Mouse (Mus musculus) lung, postnatal 0 days (tissue): ENCODE results near the gene Slc34a3. TPM values are rescaled to one million over a fixed set of nuclear protein-coding genes. Genes with fewer than 3 reads are reported as not detected.

Experiments used
- ATAC-seq: fragments of 200-750 bp; cut with Nextera tagmentation; 2 replicates; pipeline ENCODE4 v1.8.0; 2017; ENCODE audit warnings: moderate library complexity
- DNase-seq: peaks from one replicate; pipeline ENCODE4 v3.0.0-alpha.2; 2016; ENCODE audit warnings: low spot score
- H3K27ac ChIP-seq: fragments of 300-500 bp; sonication (generic); 2 replicates; pipeline ENCODE4 v1.5.1; 2014; ENCODE audit warnings: antibody characterized with exemption, mild to moderate bottlenecking, low read length, mixed read lengths
- H3K27me3 ChIP-seq: fragments of 300-500 bp; sonication (generic); replicated peaks from 2 replicates; pipeline ENCODE4 v1.6.1; 2014; ENCODE audit warnings: low read length, mixed read lengths; ENCODE audit not compliant: insufficient read depth
- H3K36me3 ChIP-seq: fragments of 300-500 bp; sonication (generic); 2 replicates; pipeline ENCODE4 v1.6.1; 2014; ENCODE audit warnings: low read length, mixed read lengths; ENCODE audit not compliant: insufficient read depth
- H3K4me1 ChIP-seq: fragments of 300-500 bp; sonication (generic); 2 replicates; pipeline ENCODE4 v1.6.1; 2014; ENCODE audit warnings: antibody characterized with exemption, low read depth, low read length, mixed read lengths; ENCODE audit not compliant: insufficient read depth
- H3K4me2 ChIP-seq: fragments of 300-500 bp; sonication (generic); replicated peaks from 2 replicates; pipeline ENCODE4 v1.6.1; 2014; ENCODE audit warnings: low read depth, mild to moderate bottlenecking, low read length, moderate library complexity, mixed read lengths
- H3K4me3 ChIP-seq: fragments of 300-500 bp; sonication (generic); 2 replicates; pipeline ENCODE4 v1.5.1; 2014; ENCODE audit warnings: low read depth, low read length
- H3K9ac ChIP-seq: fragments of 300-500 bp; sonication (generic); replicated peaks from 2 replicates; pipeline ENCODE4 v1.6.1; 2014; ENCODE audit warnings: low read depth, mild to moderate bottlenecking
- H3K9me3 ChIP-seq: fragments of 300-500 bp; sonication (generic); 2 replicates; pipeline ENCODE4 v1.6.1; 2016; ENCODE audit warnings: low read length, mixed read lengths
- CTCF ChIP-seq: IDR thresholded peaks from 2 replicates; pipeline ENCODE4 v1.5.1; 2016; ENCODE audit warnings: antibody characterized with exemption, mild to moderate bottlenecking
- EP300 ChIP-seq: IDR thresholded peaks from 2 replicates; pipeline ENCODE4 v1.6.1; 2016; ENCODE audit warnings: antibody characterized with exemption, mild to moderate bottlenecking, control low read depth
- WGBS: fragments of 180-500 bp; shearing (Covaris S2); extraction: QIAGEN DNeasy Blood & Tissue Kit; methylation state at CpG from one replicate; pipeline ENCODE4 v1.1.7; 2014; 5-methylcytosine and 5-hydroxymethylcytosine counted together
- polyA plus RNA-seq: library from polyadenylated mRNA; unstranded; fragments of >200 nt; fragmentation: Nextera tagmentation; extraction: Ambion mirVana; gene quantifications from 2 replicates; pipeline ENCODE4 v1.2.1, GENCODE M21; 2015

Gene Slc34a3
- polyA plus RNA-seq, 1 experiment from 2014 or later, result not detected

DNA sequence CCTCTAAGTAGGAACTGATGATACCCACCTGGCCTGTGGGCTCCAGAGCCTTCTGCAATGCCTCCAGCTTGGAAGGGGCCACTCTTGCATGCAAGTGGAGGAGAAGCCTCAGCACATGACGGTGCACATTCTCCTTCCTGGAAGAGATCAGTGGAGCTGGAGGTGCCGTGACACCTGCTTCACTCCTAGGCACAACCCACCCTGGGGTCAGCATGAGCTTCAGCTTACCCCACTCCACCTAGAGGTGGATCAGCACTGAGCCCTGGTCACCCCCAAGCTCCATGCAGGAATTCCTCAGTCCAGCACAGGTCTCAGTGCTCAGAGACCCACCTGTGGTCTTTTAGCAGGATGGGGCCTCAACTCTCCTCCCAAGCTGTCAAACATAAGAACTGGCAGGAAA lies 33.5 kb downstream of the Slc34a3 start:
- no peak overlapping the region for H3K4me3 ChIP-seq
- 95% methylated on average over 2 of the region's 2 CpGs for WGBS

DNA sequence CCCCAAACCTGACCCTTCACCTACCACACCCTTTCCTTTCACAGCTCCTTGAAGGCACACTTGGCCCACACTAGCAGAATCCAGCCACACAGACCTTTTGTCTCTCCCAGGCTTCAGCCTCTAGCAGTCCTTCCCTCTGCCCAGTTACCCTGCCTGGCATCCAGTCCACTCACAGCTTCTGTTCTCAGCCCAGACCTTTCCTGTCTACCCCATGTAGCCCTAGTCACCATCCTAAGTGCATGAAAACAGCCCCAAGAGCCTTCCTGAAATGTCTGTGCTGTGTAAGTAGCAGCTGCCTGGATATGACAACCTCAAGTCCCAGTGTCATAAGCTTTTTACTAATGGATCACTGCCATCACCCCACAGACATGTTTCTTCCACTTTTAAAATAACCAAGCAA lies 36.2 kb downstream of the Slc34a3 start:
- peaks cover 18% of the 10 kb centered on the region for H3K4me1 ChIP-seq
- TF ChIP-seq EP300 (no peak), CTCF (no peak)

More for the DNA sequence above, 33.5 kb downstream of the Slc34a3 start:
- H3K4me1 ChIP-seq, result peaks cover 10% of the 10 kb centered on the region; the same call in 1 of the 2 replicates
- H3K27ac ChIP-seq, result no peak overlapping the region
- H3K4me2 ChIP-seq, result no peak overlapping the region
- ATAC-seq, result no peak
- no peaks in the 10 kb centered on the region for H3K27me3 ChIP-seq
- TF ChIP-seq EP300 (no peak), CTCF (no peak)
- no peak overlapping the region for H3K9ac ChIP-seq
- no peaks in the 10 kb centered on the region for H3K9me3 ChIP-seq
- peaks cover 43% of the 10 kb centered on the region for H3K36me3 ChIP-seq
- no peak for DNase-seq

GRCm38 (mm10) chr2:25197191-25197590 lies 37.0 kb downstream of the Slc34a3 start:
- ATAC-seq (peak; percentile 38), DNase-seq (peak; percentile 75)
- no peaks in the 10 kb centered on the region for H3K27me3 ChIP-seq
- TF ChIP-seq EP300, result no peak
- H3K9ac ChIP-seq, result no peak overlapping the region
- no peaks in the 10 kb centered on the region for H3K9me3 ChIP-seq
- H3K4me2 ChIP-seq, result peak overlapping the region; percentile 62
- H3K4me1 ChIP-seq, result peaks cover 18% of the 10 kb centered on the region
- peaks cover 28% of the 10 kb centered on the region for H3K36me3 ChIP-seq
- peak overlapping the region; percentile 36; the same call in 1 of the 2 replicates for H3K4me3 ChIP-seq
- WGBS, result 21% methylated on average over 2 of the region's 2 CpGs
- H3K27ac ChIP-seq, result peak overlapping the region; percentile 91

More for the DNA sequence above, 36.2 kb downstream of the Slc34a3 start:
- ATAC-seq (no peak), DNase-seq (no peak)
- H3K4me2 ChIP-seq, result no peak overlapping the region
- H3K27me3 ChIP-seq, result no peaks in the 10 kb centered on the region
- H3K4me3 ChIP-seq, result no peak overlapping the region
- peak overlapping the region; percentile 91; the same call in 1 of the 2 replicates for H3K27ac ChIP-seq
- no peaks in the 10 kb centered on the region for H3K9me3 ChIP-seq
- peaks cover 34% of the 10 kb centered on the region for H3K36me3 ChIP-seq
- no peak overlapping the region for H3K9ac ChIP-seq

GRCm38 (mm10) chr2:25196172-25196954 lies 37.8 kb downstream of the Slc34a3 start, which contains the start of gene Tor4a:
Tor4a (minus strand) TSS chr2:25196886.
- Histone ChIP-seq H3K4me2 (peak within 1 kb of the TSS; percentile 62), H3K27ac (peak within 1 kb of the TSS; percentile 91), H3K36me3 (peaks cover 23% of the 10 kb centered on the region; the same call in 1 of the 2 replicates), H3K4me3 (peak within 1 kb of the TSS; percentile 36), H3K9me3 (no peaks in the 10 kb centered on the region), H3K4me1 (peaks cover 18% of the 10 kb centered on the region), H3K27me3 (no peaks in the 10 kb centered on the region), H3K9ac (peak within 1 kb of the TSS; percentile 29; the same call in 1 of the 2 replicates)
- TF ChIP-seq EP300 (peak; percentile 78), CTCF (no peak)
- WGBS, result 5% methylated on average over 7 of the region's 8 CpGs
- DNase-seq, result peak; percentile 95
- peak; percentile 87 for ATAC-seq

- DNase-seq, result peak; percentile 74
- H3K9me3 ChIP-seq, result no peaks in the 10 kb centered on the region
- peak overlapping the region; percentile 29 for H3K9ac ChIP-seq
- ATAC-seq, result peak; percentile 16; the same call in 1 of the 2 replicates
- peaks cover 16% of the 10 kb centered on the region; the same call in 1 of the 2 replicates for H3K36me3 ChIP-seq
- no peak for TF ChIP-seq CTCF
- TF ChIP-seq EP300, result no peak
- peak overlapping the region; percentile 36 for H3K4me3 ChIP-seq
- 17% methylated on average over 55 of the region's 55 CpGs for WGBS
- H3K27ac ChIP-seq, result peak overlapping the region; percentile 91
- H3K4me2 ChIP-seq, result peak overlapping the region; percentile 62
- H3K4me1 ChIP-seq, result peaks cover 18% of the 10 kb centered on the region
- no peaks in the 10 kb centered on the region for H3K27me3 ChIP-seq
Observed at GRCm38 (mm10) chr2:25195211-25196156, 38.7 kb downstream of the Slc34a3 start.
